Mouse (Mus musculus) E14TG2a.4 (cell line): ENCODE results near the gene Fam228a.

Experiments used
- CTCF ChIP-seq: conservative IDR thresholded peaks from 2 replicates; pipeline ENCODE4 v1.5.1; 2014; ENCODE audit warnings: low read length
- POU5F1 ChIP-seq: IDR thresholded peaks from 2 replicates; pipeline ENCODE4 v1.6.1; 2014; ENCODE audit warnings: low read length, borderline replicate concordance

- no peak for TF ChIP-seq CTCF
- TF ChIP-seq POU5F1, result no peak
These were observed 47.0 kb downstream of the Fam228a start for GRCm38 (mm10) chr12:4691193-4691592.
